Mouse (Mus musculus) spleen, postnatal 14 days (tissue): ENCODE data around the gene Tmed10.

Source experiments
- DNase-seq, 2 experiments: peaks; one replicate each; pipeline ENCODE4 v3.0.0; 2021 to 2022; ENCODE audit warnings: low spot score in 2 of 2

Tmed10 gene

GRCm38 (mm10) chr12:85373591-85374560 lies 771 bp downstream of the Tmed10 start:
- peak; percentile 56 to 72 for DNase-seq

DNA sequence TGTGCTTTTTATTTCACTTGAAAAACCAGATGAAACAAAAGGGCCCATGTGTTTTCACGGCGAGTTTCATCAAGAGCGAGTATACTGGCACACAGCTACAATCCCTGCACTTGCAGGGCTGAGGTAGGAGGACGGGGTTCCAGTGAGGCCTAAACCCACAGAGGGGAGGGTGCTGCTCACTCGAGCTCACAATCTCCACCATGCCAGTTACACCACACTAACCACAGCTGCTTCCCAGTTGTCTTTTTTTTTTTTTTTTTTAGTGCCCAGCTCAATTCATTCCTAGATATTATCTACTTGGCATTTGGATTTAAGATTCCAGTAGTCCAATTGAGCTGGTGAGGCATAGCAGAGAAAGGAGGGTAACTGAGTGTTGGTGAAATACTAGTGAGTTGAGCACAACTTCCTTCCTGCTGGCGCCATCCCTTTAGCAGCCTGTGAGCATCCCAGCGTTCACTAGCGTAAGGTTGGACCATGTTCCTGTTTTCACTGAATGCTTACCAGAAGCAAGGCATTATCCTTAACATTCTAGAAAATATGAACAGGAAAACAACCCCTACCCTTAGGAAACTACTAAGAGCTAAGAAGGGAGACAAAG lies 2.5 kb downstream of the Tmed10 start:
- DNase-seq = no peak

- no peak for DNase-seq
Measured at GRCm38 (mm10) chr12:85368441-85369063, 6.1 kb downstream of the Tmed10 start.

GRCm38 (mm10) chr12:85366271-85366670 lies 8.4 kb downstream of the Tmed10 start:
- DNase-seq = no peak

- DNase-seq = no peak
Measured at GRCm38 (mm10) chr12:85362510-85362909, 12.1 kb downstream of the Tmed10 start.

DNA sequence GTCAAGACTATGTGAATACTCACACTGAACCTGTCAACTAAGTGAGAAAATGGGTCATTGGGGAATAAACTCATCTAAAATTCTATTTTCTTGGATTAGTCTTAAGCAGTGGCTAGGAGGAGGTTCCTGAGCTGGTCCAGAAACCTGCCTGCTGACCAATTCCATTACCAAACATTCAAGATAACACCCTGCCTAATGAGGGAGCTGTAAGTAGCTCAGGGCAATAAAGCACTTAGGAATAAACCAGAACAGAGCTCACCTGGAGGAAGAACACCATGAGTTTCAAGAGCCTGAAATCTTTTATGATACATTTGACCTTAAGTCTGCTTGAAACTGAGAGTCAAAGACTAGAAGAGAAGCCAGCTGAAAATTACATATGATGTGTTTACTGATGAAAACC lies 13.1 kb downstream of the Tmed10 start:
- DNase-seq = no peak

DNA sequence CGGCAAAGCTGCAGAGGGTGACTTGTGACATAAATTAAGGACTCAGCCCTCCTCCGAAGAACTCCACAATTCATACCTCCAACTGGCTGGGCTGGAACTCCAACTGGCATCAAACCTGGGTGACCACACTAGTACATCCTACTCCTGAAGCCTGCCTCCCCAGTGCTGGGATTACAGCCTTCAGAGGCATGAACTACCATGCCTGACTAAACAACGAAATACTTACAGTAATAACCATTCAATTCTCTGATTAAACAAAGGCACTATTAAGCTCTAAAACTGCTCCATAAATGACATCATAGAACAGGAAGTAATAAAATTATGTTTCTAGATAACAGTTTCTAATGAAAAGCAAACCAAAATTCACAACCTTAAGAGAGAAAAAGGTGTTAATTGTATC lies 13.5 kb downstream of the Tmed10 start:
- no peak for DNase-seq

- DNase-seq = no peak
Measured at GRCm38 (mm10) chr12:85354061-85354460, 20.6 kb downstream of the Tmed10 start.

DNA sequence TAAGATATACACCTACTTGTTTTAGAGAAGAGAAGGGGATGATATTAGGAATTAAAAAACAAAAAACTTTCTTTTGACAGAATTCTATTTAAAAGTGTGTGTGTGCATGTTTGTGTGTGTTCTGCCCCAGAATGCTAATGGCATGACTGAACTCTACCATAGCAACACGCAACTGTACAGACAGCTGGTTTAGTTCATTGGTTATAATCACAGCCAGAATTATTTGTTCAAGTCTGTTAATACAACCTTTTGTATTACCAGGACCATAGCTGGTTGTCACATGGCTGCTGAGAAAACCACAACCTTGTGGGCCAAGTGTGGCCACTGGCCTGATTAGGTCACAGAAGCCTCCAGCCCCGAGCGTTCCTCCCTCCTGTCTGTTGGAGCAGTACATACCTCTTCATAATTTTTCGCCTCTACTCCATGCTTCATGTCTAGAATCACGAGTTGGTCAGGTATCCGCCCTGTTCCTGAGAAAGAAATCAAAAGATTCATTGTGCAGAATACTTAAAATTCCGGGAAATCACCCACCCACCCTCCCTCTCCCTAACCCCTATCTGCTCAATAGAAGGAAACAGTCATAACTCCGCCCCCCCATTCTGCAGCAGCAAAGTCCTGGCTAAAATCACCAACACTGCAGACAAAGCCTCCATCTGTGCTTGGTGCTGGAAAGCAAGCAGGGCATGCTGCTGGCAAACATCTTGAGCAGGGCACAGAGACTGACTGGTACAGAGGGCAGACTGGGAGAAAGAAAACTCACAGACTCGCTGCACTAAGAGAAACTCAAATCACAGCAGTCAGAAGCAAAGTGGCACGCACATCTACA lies 24.0 kb downstream of the Tmed10 start:
- DNase-seq = no peak

DNA sequence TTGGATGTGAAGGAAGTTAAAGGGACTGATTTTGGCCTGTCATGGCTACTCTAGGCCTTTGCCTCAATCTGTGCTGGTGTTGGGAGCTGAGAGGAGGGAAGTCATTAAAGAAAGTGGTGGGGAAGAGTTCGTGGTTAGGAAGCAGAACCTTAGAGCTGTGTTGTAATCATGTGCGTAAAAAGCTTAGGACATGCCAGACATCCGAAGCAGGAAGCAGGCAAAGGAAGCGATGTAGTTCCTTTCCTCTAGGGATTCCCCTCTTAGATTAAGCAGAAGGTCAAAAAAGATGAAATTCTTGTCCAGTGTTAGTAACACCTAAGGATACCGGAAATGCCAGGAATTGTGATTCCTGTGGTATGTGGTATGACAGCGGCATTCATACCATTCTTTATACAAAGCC lies 26.3 kb downstream of the Tmed10 start:
- no peak for DNase-seq

DNA sequence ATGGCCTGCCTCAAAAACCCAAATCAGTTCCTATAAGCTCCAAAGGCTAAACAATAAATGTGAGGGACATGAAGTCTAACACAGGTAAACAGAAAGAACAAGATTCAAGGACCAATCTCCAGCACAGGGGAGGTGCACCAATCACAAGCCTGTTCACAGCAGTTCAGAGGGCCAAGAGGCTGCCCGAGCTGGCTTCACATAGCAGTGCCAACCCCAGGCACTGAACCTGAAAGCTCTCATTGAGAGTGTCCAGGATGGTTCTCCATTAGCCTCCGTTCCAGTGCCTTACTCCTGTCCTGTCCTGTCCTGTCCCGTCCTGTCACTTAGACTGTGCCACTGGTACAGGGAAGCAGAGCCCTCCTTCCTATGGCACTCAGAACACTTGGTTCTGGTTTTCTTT lies 27.5 kb downstream of the Tmed10 start:
- DNase-seq = no peak

DNA sequence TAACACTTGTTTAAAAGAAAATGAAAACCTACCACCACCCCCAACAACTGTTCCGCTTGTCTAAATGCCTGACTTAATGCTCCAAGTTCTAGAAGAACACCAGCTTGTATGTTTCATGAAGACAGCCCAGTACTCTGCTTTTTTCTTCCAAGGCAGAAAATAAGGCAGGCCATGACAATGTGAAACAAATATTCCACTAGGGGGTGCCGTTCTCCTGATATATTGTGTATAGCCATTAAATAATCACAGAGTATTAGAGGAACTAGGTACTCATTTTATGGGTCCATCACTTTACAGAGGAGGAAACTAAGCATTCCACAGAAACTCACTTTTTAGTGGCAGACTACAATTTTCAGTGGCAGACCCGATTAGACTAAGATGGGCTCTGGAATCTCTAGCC lies 28.3 kb downstream of the Tmed10 start:
- DNase-seq = peak in 1 of 2 experiments; percentile 24

GRCm38 (mm10) chr12:85345559-85345958 lies 29.1 kb downstream of the Tmed10 start:
- no peak for DNase-seq

GRCm38 (mm10) chr12:85344252-85344651 lies 30.4 kb downstream of the Tmed10 start:
- DNase-seq = no peak

DNA sequence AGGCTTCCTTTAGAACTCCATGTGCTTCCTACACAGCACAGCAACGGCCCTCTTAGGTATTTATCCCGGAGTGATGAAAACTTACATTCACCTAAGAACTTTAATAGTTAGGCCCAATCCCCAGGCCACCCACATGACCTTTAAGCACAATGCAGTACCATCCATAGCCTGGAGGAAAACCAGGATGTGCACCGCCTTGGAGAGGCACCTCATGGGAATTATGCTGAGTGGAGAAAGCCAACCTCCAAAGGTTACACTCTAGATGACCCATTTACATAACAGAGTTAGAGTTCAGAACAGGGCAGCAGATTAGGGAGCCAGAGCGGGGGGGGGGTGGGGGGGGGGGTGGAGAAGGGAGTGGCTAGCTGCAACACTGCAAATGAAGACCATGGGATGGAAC lies 32.3 kb downstream of the Tmed10 start:
- no peak for DNase-seq

DNA sequence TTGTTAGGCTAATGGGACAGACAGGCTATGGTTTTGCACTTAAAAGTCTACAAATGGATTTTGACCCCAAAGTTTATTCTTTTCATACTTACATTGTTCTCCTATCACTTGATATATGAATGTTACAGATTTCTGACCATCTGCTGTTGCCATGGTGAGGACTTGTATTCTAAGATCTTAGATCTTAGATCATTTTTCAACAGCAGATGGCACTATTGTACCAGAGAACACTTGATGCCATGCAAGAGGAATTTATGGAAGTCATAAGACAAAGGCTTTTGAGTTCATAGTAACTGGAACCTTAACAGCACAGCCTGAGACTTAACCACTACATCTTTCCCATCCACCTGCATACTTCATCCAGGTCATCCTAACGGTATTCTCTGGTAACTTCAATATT lies 33.5 kb downstream of the Tmed10 start:
- DNase-seq = no peak

DNA sequence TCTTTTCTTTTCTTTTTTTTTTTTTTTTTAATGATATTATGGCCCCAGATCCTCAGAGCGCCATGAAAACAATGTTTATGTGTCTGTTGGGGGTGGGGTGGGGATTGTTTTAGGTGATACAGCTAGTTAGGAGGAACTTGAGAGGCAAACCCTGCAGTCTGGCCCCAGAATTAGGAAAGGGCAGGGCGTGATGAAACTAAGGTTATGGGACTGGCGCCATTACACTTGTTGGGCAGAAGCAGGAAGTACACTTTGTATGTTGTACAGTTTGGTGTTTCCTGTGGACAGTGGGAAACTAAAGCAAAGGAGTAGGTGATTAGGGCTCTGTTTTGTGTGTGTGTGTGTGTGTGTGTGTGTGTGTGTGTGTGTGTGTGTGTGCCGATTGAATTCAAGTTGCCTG lies 34.7 kb downstream of the Tmed10 start:
- peak in 1 of 2 experiments; percentile 19 for DNase-seq

- peak; percentile 83 to 90 for DNase-seq
Measured at GRCm38 (mm10) chr12:85339243-85339729, 35.4 kb downstream of the Tmed10 start, which contains the start of gene Nek9. Gene Nek9 (minus strand): TSS chr12:85339362.

DNA sequence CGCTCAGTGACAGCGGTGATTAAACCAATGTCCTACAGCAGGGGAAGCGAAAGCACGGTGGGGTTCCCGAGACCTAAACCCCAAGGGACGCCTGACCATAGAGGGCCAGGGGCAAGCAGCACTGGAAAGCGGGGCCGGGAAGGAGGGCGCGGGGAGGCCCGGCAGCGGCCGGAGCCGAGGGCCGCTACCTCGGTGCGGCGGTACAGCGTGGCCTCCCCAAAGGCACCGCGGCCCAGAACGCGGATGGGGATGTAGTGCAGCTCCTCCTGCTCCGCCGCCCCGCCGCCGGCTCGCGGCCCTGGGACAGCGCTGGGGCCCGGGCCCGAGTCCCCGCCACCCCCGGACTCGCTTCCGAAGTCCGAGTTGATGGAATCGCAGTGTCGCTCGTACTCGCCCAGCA lies 35.8 kb downstream of the Tmed10 start:
- no peak for DNase-seq

GRCm38 (mm10) chr12:85337567-85338311 lies 36.9 kb downstream of the Tmed10 start:
- DNase-seq = no peak

DNA sequence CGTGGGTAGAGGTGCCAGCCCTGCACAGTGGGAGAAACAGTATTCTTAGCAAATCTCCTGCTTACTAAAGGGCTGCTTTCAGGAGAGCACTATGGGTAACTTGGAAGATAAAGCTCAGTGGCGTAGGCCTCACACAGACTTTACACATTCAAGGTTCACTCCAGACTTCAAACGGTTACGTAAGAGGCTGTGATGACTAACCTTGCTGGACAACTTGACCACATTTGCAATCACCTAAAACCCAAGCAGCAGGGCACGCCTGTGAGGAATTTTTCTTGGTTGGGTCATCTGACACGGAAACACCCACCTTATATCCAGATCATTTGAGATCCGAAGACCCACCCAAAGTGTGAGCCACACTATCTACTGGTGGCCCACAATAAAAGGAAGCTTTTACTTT lies 44.5 kb downstream of the Tmed10 start:
- no peak for DNase-seq
